Mouse (Mus musculus) kidney, adult 8-10 months (tissue): ENCODE results near the gene Vmn2r72.

Experiments
- DNase-seq, 2 experiments: peaks; one replicate each; pipeline ENCODE4 v3.0.0; 2022

Gene Vmn2r72

DNA sequence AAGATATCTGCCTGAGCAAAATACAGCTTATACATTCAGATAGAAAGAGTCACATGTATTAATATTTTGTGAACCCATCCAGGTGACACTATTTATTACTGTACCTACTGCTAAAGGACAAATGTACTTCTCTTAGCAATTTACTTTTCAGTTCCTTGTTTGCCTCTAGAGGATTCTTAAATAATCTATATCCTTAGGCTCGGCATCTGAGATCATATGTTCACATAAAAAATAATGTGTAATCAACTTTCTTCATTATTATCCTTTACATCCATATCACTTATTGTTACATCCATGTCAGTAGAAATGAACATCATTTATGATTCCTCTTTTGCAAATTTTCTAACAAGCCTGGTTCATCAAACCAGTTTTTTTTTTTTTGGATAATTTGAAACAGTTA, at the start of gene Vmn2r72:
Vmn2r72 (minus strand) TSS at position 101 of the 400 bp plus-strand sequence.
- DNase-seq, result no peak
